Mouse (Mus musculus): ENCODE measurements at regions not wholly inside any gene's neighbourhood (a gene's known extent, or its start where the extent isn't known, plus 50 kb on each side); places are given as distances from the start of the nearest gene placed in this dataset.

DNA sequence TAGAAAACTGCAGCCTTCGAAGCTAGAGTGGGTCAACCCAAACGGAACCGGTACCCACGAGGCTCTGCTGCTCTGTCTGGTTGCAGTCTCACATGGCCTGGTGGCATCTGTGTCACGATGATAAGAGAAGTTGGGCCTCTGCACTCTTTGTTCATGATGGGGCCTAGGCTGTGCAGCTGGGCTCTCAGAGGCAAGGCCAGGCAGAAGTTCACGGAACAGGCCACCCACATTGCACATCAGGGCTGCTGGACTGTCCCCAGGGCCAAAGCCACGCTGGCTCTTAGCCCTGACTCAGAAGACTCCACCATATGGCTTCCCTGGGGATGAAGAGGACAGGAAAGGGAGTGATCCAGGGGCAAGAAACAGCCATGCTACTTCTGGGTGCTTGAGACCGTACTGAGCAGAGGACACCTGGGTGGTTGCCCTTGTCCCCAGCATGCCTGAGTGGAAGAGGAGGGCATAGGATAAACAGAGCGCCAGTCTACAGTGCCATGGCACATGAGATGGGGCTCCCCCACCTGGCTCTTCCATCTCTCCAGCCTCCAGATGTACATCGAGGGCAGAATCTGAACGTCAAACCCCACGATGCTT, 274.1 kb downstream of the Sox9 start:
- no peak for TF ChIP-seq POLR2A (IDR thresholded peaks at IDR 0.05; ENCODE audit: insufficient read depth, low read depth, low read length)
- TF ChIP-seq CTCF (IDR thresholded peaks at IDR 0.05; ENCODE audit: insufficient read depth, low read depth, low read length) = no peak

Measured in olfactory bulb, adult 2 months (tissue).